Mouse (Mus musculus): ENCODE measurements around the gene Adamts16.

GRCm38 (mm10) chr13:70865867-70866266 is 24.3 kb upstream of the Adamts16 start:
- no peak for TF ChIP-seq POLR2A (IDR thresholded peaks at IDR 0.05; ENCODE audit: borderline replicate concordance, extremely low read depth, low read depth, low read length)
- no peak for TF ChIP-seq CTCF (IDR thresholded peaks at IDR 0.05; ENCODE audit: insufficient read depth, low read length)
